Mouse (Mus musculus) G1E (cell line): ENCODE measurements around the gene Glp1r.

Experiments used
- CTCF ChIP-seq: IDR thresholded peaks from 2 replicates; pipeline ENCODE4 v1.5.1; 2012; ENCODE audit warnings: low read depth, low read length, inconsistent platforms, mixed read lengths
- POLR2AphosphoS5 ChIP-seq: IDR thresholded peaks from 2 replicates; pipeline ENCODE4 v1.6.1; 2012; ENCODE audit warnings: low read depth, low read length, inconsistent platforms; ENCODE audit not compliant: insufficient replicate concordance

- TF ChIP-seq CTCF (no peak), POLR2AphosphoS5 (no peak)
Measured at GRCm38 (mm10) chr17:30892730-30893129, 8.9 kb upstream of the Glp1r start.
